Mouse (Mus musculus) limb, embryonic 11.5 days (tissue): ENCODE measurements around the gene Tspear. TPM values are rescaled to one million over a fixed set of nuclear protein-coding genes. Genes with fewer than 3 reads are reported as not detected.
A peak's percentile ranks its signal among the peaks of the same experiment; 100 is the strongest.
"Not testable (repeated sequence)": the region's sequence is repeated elsewhere in the genome, so short reads cannot be mapped to it uniquely, and the experiment has no call there.

Experiments
- ATAC-seq: fragments of 200-750 bp; cut with Nextera tagmentation; 2 replicates; pipeline ENCODE4 v1.8.0; 2017; ENCODE audit warnings: low read depth; ENCODE audit not compliant: insufficient number of reproducible peaks, low FRiP score, low TSS enrichment
- DNase-seq: peaks from one replicate; pipeline ENCODE4 v3.0.0-alpha.2; 2015; ENCODE audit warnings: low spot score
- H3K27ac ChIP-seq: fragments of 300-500 bp; sonication (generic); replicated peaks from 2 replicates; pipeline ENCODE4 v1.5.1; 2014; ENCODE audit warnings: low read depth, mild to moderate bottlenecking, low read length
- H3K27me3 ChIP-seq: fragments of 300-500 bp; sonication (generic); 2 replicates; pipeline ENCODE4 v1.6.1; 2014; ENCODE audit warnings: mild to moderate bottlenecking, low read length, mixed read lengths; ENCODE audit not compliant: control insufficient read depth, insufficient read depth
- H3K36me3 ChIP-seq: fragments of 300-500 bp; sonication (generic); 2 replicates; pipeline ENCODE4 v1.6.1; 2014; ENCODE audit warnings: mild to moderate bottlenecking, low read length, moderate library complexity, mixed read lengths; ENCODE audit not compliant: control insufficient read depth, insufficient read depth
- H3K4me1 ChIP-seq: fragments of 300-500 bp; sonication (generic); 2 replicates; pipeline ENCODE4 v1.6.1; 2014; ENCODE audit warnings: low read length, mixed read lengths; ENCODE audit not compliant: control insufficient read depth, insufficient read depth
- H3K4me2 ChIP-seq: fragments of 300-500 bp; sonication (generic); 2 replicates; pipeline ENCODE4 v1.6.1; 2014; ENCODE audit warnings: low read depth, mild to moderate bottlenecking, moderate library complexity; ENCODE audit not compliant: severe bottlenecking
- H3K4me3 ChIP-seq: fragments of 300-500 bp; sonication (generic); 2 replicates; pipeline ENCODE4 v1.5.1; 2014; ENCODE audit warnings: low read depth, low read length
- H3K9ac ChIP-seq: fragments of 300-500 bp; sonication (generic); 2 replicates; pipeline ENCODE4 v1.6.1; 2014; ENCODE audit warnings: mild to moderate bottlenecking, low read length
- H3K9me3 ChIP-seq: fragments of 300-500 bp; sonication (generic); 2 replicates; pipeline ENCODE4 v1.6.1; 2016; ENCODE audit warnings: low read length; ENCODE audit not compliant: control insufficient read depth
- WGBS: fragments of 180-500 bp; shearing (Covaris S2); extraction: QIAGEN DNeasy Blood & Tissue Kit; methylation state at CpG from one replicate; pipeline ENCODE4 v1.1.7; 2014; 5-methylcytosine and 5-hydroxymethylcytosine counted together
- polyA plus RNA-seq: library from polyadenylated mRNA; unstranded; fragments of >200 nt; fragmentation: Nextera tagmentation; extraction: Ambion mirVana; gene quantifications from 2 replicates; pipeline ENCODE4 v1.2.1, GENCODE M21; 2014

The Tspear gene
- polyA plus RNA-seq, 1 experiment from 2014 or later = 0.45 TPM

DNA sequence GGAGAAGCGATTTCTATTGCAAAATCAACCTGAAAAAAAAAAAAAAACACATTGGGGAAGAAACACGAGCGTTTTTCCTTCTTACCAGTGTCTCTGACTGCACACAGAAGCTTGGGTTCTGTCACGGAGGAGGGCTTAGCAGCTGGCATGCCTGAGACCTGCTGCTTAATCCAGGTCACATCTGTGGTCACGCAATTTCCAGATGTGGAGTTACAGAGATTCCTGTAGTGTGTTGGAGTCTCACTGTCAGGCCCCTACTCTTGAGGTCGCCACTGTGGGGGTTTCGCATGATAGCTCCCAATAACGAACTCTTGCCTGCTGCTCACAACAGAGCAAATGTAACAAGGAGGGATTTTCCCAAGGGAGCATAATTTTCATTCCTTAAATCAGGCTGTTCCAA, 2.2 kb upstream of the Tspear start:
- Histone ChIP-seq H3K9me3 (no peaks in the 10 kb centered on the region), H3K27ac (no peak overlapping the region), H3K4me2 (no peak overlapping the region), H3K36me3 (no peaks in the 10 kb centered on the region), H3K4me3 (no peak overlapping the region), H3K4me1 (peaks cover 14% of the 10 kb centered on the region), H3K27me3 (peaks cover 27% of the 10 kb centered on the region), H3K9ac (no peak overlapping the region)
- DNase-seq (peak; percentile 75), ATAC-seq (peak; percentile 49; the same call in 1 of the 2 replicates)
- 20% methylated on average over 8 of the region's 8 CpGs for WGBS

DNA sequence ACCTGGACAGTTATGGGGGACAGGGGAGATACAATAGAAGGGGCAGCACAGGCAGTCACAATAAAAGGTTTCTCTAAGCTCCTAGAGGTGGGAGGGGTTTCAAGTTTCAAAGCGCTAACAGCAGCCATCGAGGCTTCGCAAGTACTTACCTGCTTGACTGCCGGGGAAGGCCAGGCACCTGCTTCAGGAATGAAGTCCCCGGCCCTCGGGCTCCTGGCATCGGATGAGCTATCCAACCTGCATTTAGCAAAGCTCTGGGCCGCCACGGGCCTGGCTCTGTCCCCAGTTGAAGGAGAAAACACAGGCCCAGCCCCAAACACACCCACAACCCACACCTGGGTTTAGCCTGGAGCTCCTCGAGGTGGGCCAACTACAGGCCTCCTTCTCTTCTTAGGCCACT, 652 bp downstream of the Tspear start:
- Histone ChIP-seq H3K36me3 (no peaks in the 10 kb centered on the region), H3K27me3 (peaks cover 27% of the 10 kb centered on the region), H3K9me3 (no peaks in the 10 kb centered on the region), H3K4me3 (no peak overlapping the region), H3K27ac (no peak overlapping the region), H3K4me1 (peaks cover 12% of the 10 kb centered on the region), H3K4me2 (no peak overlapping the region), H3K9ac (no peak overlapping the region)
- no peak for DNase-seq
- WGBS = 17% methylated on average over 10 of the region's 10 CpGs
- ATAC-seq = no peak

GRCm38 (mm10) chr10:77690356-77690807, 4.0 kb downstream of the Tspear start, which contains the start of gene Gm19402:
TSS of gene Gm19402 (minus strand) at chr10:77690757.
- not testable (repeated sequence) for DNase-seq, H3K9me3 ChIP-seq, H3K9ac ChIP-seq, H3K4me3 ChIP-seq, H3K27ac ChIP-seq, H3K4me2 ChIP-seq, H3K36me3 ChIP-seq, ATAC-seq, H3K4me1 ChIP-seq
- peaks cover 23% of the 10 kb centered on the region for H3K27me3 ChIP-seq
- WGBS = 69% methylated on average over 3 of the region's 3 CpGs

GRCm38 (mm10) chr10:77697133-77697532, 10.8 kb downstream of the Tspear start, which contains the start of gene Gm9508:
TSS of gene Gm9508 (minus strand) at chr10:77697233.
- DNase-seq (no peak), ATAC-seq (no peak)
- H3K27ac ChIP-seq = no peak within 1 kb of the TSS
- no peak within 1 kb of the TSS for H3K4me2 ChIP-seq
- no peaks in the 10 kb centered on the region for H3K9me3 ChIP-seq
- no peak within 1 kb of the TSS for H3K4me3 ChIP-seq
- H3K27me3 ChIP-seq = no peaks in the 10 kb centered on the region
- no peaks in the 10 kb centered on the region for H3K36me3 ChIP-seq
- H3K4me1 ChIP-seq = no peaks in the 10 kb centered on the region
- no peak within 1 kb of the TSS for H3K9ac ChIP-seq
- WGBS = 36% methylated on average over 4 of the region's 4 CpGs

DNA sequence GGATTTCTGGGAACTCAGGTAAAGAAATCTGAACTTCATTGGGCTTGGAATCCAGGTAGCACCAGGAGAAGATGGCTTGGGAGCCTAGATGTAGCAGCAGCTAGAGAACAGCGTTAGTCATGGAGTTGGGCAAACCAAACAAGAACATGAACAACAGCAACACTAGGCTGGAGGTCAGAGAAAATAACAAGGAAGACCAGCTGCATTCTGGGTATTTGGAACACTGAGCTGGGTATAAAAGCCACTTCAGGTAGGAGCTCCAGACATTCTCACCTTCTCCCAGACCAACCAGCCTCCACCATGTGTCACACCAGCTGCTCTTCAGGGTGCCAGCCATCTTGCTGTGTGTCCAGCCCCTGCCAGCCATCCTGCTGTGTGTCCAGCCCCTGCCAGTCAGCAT, 20.0 kb downstream of the Tspear start, which contains the start of gene Gm10272:
TSS of gene Gm10272 (plus strand) at position 301 of the 400 bp plus-strand sequence.
- H3K27me3 ChIP-seq = no peaks in the 10 kb centered on the region
- no peak within 1 kb of the TSS for H3K4me2 ChIP-seq
- no peak within 1 kb of the TSS for H3K9ac ChIP-seq
- H3K9me3 ChIP-seq = no peaks in the 10 kb centered on the region; the same call in 1 of the 2 replicates
- WGBS = 92% methylated on average over 1 of the region's 1 CpGs
- no peaks in the 10 kb centered on the region for H3K36me3 ChIP-seq
- H3K4me1 ChIP-seq = no peaks in the 10 kb centered on the region
- H3K27ac ChIP-seq = no peak within 1 kb of the TSS
- no peak for ATAC-seq
- H3K4me3 ChIP-seq = no peak within 1 kb of the TSS
- DNase-seq = no peak

DNA sequence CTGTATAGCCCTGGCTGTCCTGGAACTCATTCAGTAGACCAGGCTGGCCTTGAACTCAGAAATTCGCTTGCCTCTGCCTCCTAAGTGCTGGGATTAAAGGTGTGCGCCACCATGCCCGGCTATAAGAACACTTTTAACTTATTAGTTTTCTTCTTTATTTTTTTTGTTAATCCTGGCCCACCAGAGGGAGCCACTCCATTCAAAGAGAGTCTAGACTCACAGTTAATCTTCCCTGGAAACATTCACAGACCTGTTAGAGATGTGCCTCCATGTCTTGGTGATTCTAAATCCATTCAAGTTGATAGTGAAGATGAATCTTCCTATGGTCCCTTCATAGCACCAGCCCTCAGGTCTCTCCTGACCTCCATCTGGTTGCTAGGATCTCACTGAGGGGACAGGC, 23.5 kb downstream of the Tspear start:
- Histone ChIP-seq H3K27me3 (no peaks in the 10 kb centered on the region), H3K27ac (no peak overlapping the region), H3K4me1 (no peaks in the 10 kb centered on the region), H3K4me2 (no peak overlapping the region), H3K36me3 (no peaks in the 10 kb centered on the region), H3K9me3 (no peaks in the 10 kb centered on the region; the same call in 1 of the 2 replicates), H3K9ac (no peak overlapping the region), H3K4me3 (no peak overlapping the region)
- ATAC-seq = no peak
- DNase-seq = no peak
- WGBS = 84% methylated on average over 3 of the region's 3 CpGs

DNA sequence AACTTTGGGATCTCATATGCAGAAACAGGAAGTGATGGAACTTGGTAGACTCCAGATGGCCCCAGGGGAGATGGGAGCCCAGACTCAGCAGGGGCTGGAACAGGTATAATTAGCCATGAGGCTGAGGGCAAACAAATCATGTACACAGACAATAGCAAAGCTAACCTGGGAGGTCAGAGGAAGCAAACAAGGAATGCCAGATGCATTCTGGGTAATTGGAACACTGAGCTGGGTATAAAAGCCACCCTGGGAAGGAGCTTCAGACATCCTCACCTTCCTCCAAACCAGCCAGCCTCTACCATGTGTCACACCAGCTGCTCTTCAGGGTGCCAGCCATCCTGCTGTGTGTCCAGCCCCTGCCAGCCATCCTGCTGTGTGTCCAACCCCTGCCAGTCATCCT, 24.8 kb downstream of the Tspear start, which contains the start of gene Gm10024:
TSS of gene Gm10024 (plus strand) at position 301 of the 400 bp plus-strand sequence.
- not testable (repeated sequence) for H3K9ac ChIP-seq, DNase-seq, H3K4me1 ChIP-seq, H3K36me3 ChIP-seq, ATAC-seq, H3K4me2 ChIP-seq, H3K27ac ChIP-seq, H3K9me3 ChIP-seq, H3K27me3 ChIP-seq, H3K4me3 ChIP-seq

DNA sequence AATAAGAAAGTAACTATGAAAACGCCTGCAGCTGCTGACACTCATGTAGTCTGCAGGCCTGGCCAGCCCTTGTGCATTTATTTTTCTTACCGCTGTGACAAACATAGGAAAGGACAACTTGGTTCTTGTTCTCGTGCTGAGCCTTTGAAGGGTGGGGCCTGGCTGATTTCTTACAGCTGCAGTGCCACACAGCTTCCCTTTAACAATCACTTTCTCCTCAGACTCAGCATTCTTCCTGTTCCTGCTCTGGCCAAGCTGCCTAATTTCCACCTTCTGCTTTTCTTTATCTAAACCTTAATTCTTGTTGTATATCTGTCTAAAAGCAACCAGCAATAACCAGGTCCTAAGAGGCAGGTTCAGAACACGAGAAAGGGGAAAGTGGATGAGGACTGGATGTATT, 27.4 kb downstream of the Tspear start:
- H3K27ac ChIP-seq = no peak overlapping the region
- H3K27me3 ChIP-seq = no peaks in the 10 kb centered on the region
- H3K4me2 ChIP-seq = no peak overlapping the region
- no peak overlapping the region for H3K4me3 ChIP-seq
- H3K9me3 ChIP-seq = no peaks in the 10 kb centered on the region; the same call in 1 of the 2 replicates
- no peak for DNase-seq
- H3K36me3 ChIP-seq = no peaks in the 10 kb centered on the region
- no peak for ATAC-seq
- H3K9ac ChIP-seq = no peak overlapping the region
- WGBS = 57% methylated on average over 4 of the region's 4 CpGs
- no peaks in the 10 kb centered on the region for H3K4me1 ChIP-seq

DNA sequence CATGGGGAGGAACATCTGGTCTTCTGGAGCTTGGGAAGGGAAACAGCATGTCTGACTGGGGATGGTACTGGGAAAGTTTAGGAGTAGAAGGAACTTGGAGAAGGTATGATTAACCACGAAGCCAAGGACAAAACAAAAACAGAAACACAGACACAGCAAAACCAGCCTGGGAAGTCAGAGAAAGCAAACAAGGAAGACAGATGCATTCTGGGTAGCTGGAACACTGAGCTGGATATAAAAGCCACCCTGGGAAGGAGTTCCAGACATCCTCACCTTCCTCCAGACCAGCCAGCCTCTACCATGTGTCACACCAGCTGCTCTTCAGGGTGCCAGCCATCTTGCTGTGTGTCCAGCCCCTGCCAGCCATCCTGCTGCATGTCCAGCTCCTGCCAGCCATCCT, 29.1 kb downstream of the Tspear start, which contains the start of gene Gm10142:
TSS of gene Gm10142 (plus strand) at position 301 of the 400 bp plus-strand sequence.
- DNase-seq = no peak
- Histone ChIP-seq H3K4me3 (no peak within 1 kb of the TSS), H3K36me3 (no peaks in the 10 kb centered on the region), H3K9me3 (no peaks in the 10 kb centered on the region; the same call in 1 of the 2 replicates), H3K4me1 (no peaks in the 10 kb centered on the region), H3K27me3 (no peaks in the 10 kb centered on the region), H3K27ac (no peak within 1 kb of the TSS), H3K9ac (no peak within 1 kb of the TSS), H3K4me2 (no peak within 1 kb of the TSS)
- ATAC-seq = no peak
- 79% methylated on average over 1 of the region's 1 CpGs for WGBS
